Mouse (Mus musculus) layer of hippocampus, postnatal 14 days (tissue): ENCODE measurements around the gene 1700086D15Rik. TPM values are rescaled to one million over a fixed set of nuclear protein-coding genes. Genes with fewer than 3 reads are reported as not detected.

Experiments
- DNase-seq, 2 experiments: peaks; one replicate each; pipeline ENCODE4 v3.0.0; 2021 to 2022; ENCODE audit warnings: low spot score in 2 of 2, mixed read lengths in 1 of 2
- long read RNA-seq, 2 experiments: library from polyadenylated mRNA; stranded (forward); transcript quantifications; one replicate each; pipeline ENCODE4 v2.0.0; 2021
- total RNA-seq, 2 experiments: library from RNA; stranded (reverse); gene quantifications; 2 replicates each; pipeline ENCODE4 v1.2.3; 2021

1700086D15Rik gene
- 1 to 10 TPM; 1.6 to 3.6 TPM for total RNA-seq
- long read RNA-seq, experiment 1, result 0 reads
- long read RNA-seq, experiment 2, result 0 reads

GRCm38 (mm10) chr11:65159791-65160190 lies at the start of gene 1700086D15Rik:
Gene 1700086D15Rik, minus strand, starts transcription at chr11:65159891.
- DNase-seq, result no peak

DNA sequence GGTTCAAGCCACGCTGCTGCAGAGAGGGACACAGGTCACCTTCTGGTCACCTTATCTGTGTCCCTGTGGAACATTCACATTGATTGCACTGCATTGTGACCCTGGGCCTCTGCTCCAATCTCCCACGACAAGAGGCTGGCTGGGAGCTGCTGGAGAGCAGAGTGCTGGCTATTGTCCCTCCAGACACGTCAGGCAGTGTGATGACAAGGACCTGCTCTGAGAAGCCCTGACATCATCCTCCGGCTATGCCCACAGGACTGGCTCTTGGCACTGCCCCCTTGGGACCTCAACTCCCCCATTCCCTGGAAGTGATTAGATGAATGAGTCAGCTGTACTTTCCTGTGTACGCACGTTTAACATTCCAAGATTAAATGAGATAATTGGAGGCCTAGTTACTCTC lies 49.8 kb upstream of the 1700086D15Rik start:
- no peak for DNase-seq

DNA sequence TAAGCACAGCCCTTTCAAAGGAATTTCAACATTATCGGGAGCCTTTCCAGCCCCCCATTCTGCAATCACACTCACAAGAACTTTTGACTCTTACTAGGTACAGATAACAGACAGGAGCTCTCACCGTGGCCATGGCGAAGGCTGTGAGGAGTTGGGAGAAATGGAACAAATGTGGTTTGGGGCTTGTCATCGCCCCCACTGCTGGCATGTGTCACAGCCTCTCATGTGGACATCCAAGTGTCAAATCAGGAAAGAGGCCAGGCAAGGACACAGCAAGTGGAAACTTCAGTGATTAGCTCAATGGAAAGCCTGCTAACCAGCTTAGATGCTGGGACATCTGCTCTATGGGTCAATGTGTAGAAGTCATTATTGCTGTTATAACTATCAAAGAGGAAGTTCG lies 45.6 kb upstream of the 1700086D15Rik start:
- DNase-seq, result no peak

DNA sequence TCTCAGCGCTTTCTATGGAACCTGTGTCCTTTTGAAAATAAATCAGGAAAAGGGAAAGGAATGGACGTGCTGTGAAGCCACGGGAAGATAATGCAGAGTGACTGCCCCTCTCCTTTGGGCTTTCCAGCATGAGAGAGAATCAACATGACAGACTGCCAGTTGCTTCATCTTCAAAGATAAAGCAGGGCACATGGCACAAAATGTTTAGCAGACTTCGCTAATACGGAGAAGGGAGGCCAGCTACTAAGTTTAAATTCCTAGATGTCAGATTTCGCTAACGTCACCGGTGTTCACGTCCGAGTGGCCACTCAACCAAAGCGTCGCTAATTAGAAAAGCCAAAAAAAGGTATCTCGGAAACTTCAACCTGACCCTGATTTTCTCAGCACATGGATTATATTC lies 45.0 kb upstream of the 1700086D15Rik start:
- DNase-seq, result no peak

DNA sequence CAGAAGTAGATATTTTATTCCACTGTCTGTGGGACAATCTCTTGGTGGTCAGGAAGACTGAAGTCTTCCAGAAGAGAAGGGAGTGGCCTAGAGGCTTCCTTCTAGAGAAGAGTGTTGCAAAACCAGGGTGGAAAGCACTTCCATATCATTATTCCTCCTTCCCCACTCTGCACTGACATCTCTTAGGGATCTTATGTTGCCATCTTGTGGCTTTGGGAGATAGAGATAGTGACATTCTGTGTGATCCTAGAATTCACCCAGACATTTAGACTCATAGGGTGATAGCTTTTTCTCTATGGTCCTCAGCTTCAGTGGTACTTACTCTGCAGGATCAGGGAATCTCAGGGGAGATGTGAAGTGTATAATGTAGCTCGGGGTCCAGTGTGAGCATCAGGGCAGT lies 43.3 kb upstream of the 1700086D15Rik start:
- DNase-seq, result no peak

DNA sequence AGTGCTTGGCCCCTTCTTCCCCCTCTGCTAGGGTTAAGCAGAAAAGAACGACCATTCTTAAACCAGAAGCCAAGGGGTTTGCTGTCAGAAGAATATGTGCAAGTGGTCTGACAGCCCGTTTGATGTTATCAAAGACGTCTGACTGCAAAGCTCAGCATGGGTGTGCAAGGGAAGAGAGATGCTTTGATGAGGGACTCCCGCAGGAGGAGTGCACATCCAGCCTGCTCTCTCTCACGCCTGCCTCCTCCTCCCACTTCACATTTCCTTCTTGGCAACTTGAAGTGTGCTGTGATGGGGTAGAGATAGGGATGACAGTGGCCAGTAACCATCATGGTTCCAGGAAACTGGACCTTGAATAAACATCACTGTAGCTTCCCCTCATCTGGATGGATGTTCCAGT lies 42.5 kb upstream of the 1700086D15Rik start:
- no peak for DNase-seq

GRCm38 (mm10) chr11:65198026-65198425 lies 38.3 kb upstream of the 1700086D15Rik start:
- DNase-seq, result no peak

DNA sequence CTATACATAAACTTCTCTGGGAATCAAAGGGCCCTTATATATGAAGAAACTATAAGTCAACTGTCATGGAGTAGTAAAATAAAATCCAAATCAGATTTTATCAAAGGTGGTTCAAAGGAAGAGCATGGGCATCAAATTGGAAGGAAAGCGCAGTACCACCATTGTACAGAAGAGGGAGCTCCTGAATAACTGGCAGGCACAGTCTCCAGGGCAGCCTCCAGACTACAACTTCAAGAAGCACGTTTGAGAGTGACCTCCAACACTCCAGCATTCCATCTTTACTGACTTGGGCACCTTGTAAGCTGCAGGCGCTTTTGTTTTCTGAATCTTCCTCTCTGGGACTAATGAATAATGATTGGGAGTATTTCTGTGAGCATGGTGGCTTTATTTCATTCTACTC lies 37.6 kb upstream of the 1700086D15Rik start:
- DNase-seq, result peak; percentile 63 to 78

DNA sequence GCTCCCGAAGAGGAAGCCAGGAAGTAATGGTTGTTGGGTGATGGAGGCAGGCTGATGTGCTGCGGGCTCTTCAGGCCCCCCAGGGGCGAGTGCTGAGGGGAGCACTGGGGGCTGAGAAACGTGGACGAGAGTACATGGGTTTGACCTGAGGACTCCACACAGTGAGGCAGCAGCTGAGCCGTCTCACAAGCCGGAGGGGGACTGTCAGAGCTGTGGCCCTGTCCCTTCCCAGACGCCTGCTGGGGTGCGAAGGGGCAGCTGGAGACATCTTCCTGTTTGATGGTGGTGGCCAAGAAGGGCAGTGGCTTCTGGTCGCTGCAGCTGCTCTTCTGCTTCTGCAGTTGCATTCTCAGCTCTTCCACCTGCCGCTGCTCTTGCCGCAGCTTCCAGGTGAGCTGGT lies 27.3 kb upstream of the 1700086D15Rik start:
- DNase-seq, result no peak

DNA sequence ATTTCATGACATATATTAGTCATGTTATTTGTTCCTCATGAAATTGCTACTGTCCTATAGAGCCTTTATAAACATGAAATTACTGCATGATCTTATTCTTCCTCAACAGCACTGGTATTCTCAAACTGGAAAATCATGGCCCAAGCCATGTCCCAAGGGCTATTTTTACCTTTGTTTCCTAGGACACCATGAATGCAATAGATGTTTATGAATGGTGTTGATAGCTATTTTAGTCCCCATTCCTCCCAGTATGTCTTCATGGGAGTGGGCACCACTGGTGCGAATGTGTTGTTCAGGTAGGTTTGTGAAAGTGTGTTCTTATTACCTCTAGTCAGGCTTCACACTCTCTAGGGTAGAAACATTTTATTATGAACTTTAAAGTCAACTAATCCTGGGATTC lies 25.4 kb upstream of the 1700086D15Rik start:
- no peak for DNase-seq

DNA sequence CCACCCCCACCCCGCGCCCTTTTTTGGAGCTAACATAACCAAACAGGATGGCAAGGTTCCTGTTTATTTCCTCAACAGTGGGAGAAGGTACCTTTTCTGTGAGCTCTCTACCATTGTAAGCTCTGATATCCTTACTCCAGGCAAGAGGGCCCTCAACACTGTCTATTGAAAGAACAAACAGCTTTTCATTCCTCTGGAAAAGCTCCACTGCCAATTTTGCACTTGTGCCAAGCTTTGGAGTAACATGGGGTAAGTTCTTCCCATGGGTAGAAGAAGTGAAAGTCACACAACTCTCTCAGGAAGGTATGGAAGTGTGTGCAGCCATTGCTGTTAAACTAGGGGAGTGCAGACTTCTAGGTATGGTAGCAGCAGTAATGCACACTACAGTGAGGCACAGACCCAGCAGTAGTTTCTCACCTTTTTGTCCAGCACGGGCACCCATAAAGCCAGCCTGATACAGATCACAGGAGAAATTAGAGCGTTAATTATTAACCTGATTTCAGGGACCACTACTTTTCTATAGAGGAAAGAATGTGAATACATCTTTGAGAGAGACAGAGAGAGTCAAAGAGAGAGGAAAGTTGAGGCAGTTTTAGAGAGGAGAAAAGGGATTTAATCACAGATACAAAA lies 10.5 kb upstream of the 1700086D15Rik start:
- no peak for DNase-seq

DNA sequence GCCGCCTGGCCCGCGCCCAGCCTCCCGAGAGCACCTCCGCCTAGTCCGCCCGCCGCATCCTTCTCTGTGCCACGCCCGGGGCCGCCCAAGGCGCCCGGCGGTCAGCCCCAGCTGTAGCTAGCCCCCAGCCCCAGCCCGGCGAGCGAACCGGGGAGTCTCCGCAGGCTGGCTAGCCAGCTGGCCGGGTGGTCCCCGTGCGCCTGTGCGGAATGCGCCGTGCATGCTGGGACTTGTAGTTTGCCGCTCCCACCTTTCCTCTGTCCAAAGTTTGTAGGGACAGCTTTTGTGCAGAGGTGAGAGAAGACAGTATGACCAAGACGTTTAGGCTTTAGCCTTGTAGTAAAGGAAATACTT lies 3.1 kb upstream of the 1700086D15Rik start, which contains the start of gene Arhgap44:
Gene Arhgap44 (minus strand): TSS at position 195 of the 354 bp plus-strand sequence.
- peak; percentile 66 to 75 for DNase-seq

GRCm38 (mm10) chr11:65161881-65162766 lies 2.4 kb upstream of the 1700086D15Rik start:
- DNase-seq, result peak; percentile 22 to 51

DNA sequence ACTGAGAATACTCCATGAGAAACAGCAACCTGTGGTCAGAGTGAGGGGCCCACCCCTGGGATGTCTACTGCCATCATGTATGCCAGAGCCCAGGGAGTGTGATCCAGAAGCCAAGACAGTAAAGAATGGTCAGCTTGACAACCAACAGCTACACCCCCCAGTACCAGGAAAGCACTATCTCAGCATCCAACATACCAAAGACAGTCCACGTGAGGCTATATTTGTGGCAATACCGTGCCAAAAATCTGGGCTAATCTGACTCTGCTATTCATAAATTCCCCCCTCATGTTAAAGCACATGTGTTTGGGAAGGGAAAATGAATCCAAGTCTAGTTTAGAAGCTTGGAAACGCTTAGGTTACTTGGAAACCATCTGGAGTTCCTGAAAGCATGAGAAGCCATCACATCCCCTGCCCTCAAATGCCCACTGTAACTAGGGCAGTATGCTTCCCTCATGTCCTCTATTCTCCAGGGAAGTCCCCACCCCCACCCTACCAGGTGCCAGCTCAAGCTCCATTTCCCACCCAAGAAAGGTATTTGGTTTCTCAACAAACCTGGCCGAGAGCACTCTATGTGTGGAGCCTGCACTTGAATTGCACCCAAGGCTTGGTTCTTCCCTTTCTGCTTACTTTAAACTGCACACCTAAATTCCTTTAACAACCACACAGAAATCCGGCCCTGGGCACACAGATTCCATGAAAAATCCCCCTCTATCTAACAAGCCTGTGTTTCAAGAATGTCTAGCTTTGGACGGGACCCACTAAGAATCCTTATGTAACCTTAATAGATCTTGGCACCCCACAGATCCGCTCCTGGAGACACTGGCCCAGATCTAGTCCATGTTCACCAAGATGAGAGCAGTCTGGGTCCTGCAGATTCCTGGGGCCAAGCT lies 1.5 kb upstream of the 1700086D15Rik start:
- peak in 1 of 2 experiments; percentile 48 for DNase-seq

GRCm38 (mm10) chr11:65158658-65158990 lies 1.1 kb downstream of the 1700086D15Rik start:
- DNase-seq, result no peak

DNA sequence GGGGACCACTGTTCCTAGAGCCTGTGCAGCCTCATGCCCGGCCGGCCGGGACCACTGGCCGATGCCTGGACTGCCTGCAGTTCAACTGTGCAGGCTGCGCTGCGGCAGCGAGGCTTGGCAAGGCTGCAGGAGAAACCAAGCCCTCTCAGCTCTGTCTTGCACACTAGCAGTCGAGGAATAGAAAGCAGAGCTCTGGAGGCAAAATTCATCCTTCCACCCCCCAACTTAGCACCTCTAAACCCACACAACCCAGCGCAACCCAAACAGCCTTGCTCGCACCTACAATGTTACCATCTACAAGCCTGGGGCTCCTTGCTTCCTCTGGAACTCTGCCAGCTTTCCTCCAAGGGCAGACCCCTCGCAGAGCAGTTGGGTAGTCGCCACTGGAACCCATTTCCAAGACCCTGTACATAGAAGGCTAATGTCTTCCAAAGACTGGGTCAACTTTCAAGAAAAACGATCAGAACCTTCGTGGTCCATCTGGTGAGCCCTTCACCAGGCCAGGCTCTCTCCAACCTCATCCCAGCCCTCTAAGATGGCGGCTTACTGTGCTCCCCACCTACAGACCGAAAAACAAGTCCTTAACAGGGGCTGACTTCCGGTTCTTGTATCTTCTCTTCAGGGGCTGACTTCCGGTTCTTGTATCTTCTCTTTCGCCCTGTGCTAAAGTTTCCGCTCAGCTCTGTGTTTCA lies 1.6 kb downstream of the 1700086D15Rik start:
- DNase-seq, result no peak

DNA sequence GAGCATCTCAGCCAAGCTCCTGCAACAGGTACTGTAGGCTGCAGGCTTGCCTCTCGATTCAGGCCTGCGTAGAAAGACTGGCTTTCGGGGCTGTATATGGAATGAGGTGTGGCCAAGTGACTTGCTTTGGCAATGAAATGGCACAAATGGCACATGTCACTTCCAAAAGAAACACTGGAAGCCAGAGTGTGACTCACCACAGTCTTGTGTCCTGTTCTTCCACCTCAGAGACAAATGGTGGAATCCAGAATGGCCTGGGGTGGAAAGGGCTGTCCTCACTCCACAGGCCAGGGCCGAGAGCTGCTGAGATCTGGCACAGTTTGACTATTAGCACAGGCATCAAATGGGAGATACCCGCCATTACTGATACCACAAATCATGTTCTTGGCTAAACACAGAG lies 6.7 kb downstream of the 1700086D15Rik start:
- DNase-seq, result no peak

DNA sequence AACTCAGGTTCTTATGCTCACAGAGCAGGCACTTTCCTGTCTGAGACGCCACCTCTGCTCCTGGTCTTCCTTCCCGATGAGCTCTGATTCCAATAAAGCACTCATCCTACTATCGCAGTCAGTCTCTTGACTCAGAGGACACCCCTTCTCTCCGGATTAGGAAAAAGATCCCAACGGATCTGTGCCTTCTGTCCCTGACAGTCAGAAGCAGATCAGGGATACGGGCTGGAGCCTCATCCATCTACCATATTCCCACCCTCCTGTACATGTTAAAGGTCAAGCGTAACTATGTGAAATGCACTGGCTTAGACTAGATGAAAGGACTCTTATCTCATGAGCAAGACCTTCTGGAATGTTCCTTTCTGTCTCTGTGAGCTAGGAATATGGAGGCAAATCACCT lies 11.2 kb downstream of the 1700086D15Rik start:
- no peak for DNase-seq

DNA sequence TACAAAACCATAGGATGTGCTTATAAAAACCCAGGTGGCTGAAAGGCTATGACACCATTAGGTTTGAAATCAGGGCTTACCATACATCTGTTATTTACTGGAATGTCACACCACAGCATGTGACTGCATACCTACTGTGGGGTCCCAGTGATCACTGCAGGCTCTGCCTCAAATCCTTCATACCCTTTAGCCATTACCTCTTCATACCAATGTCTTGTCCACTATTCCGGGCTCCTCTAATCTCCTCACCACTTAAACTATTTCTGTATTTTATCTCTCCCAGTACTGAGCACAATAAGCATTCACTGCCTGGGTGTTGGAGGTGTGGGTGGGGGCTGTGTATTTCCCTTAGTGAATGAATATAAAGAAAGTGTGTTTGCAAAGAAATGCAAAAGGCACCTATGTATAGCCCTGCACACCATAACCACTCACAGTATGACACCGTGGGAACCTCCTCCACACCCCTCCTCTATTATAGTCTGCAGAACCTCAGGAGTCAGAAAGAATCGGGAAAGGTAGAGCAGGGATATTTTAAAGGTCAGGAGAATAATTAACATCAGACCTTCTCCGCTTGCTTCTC lies 16.8 kb downstream of the 1700086D15Rik start:
- DNase-seq, result no peak

- no peak for DNase-seq
These were observed 20.7 kb downstream of the 1700086D15Rik start for GRCm38 (mm10) chr11:65139030-65139429.
